12 mouse cellular contexts compared by ENCODE assay signal in the genomic region with DNA sequence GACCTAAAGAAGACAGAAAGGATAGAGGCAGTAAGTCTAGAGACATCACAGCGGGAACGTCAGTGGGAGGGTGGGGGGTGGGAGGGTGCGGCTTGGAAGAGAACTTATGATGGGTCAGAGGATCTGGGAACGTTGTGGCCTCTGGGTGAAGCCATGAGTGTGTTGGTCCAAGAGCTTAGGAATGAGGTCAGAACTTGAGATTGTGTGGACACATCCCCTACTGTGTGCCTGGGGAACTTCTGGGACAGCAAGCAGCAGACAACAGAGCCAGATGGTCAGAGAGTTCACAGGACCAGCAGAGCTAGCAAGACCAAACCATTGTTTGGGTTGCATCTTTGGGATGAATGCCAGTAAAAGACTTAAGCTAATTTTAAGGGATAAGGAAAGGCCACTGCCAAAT.
"Had no signal": no experiment of that assay in that cellular context is flagged by ENCODE, and none has a peak within 500 bp of the region (broad histone marks: within the 10 kb centered on the region; RNA-seq: fewer than 3 reads in every experiment).

No protein-coding gene starts in this region.

- DNase-seq: retina, postnatal 1 day; right cerebral cortex, adult 18-20 months; right cerebral cortex, postnatal 14 days; right cerebral cortex, postnatal 25 days; right cerebral cortex, postnatal 4 days; spleen, adult 18-20 months; thymus, adult 18-20 months; thymus, adult 2 months; thymus, postnatal 14 days; thymus, postnatal 25 days; thymus, postnatal 36 days; thymus, postnatal 4 days had no signal
